Mouse (Mus musculus) left cerebral cortex, adult 8-10 months (tissue): ENCODE data around the gene Esrrg. TPM values are rescaled to one million over a fixed set of nuclear protein-coding genes. Genes with fewer than 3 reads are reported as not detected.
A peak's percentile ranks its signal among the peaks of the same experiment; 100 is the strongest.

Experiments used
- DNase-seq, 2 experiments: peaks; one replicate each; pipeline ENCODE4 v3.0.0; 2022; ENCODE audit warnings: low spot score in 2 of 2
- total RNA-seq, 4 experiments: library from RNA; stranded (reverse); gene quantifications; 2 replicates each; pipeline ENCODE4 v1.2.4; 2022

The Esrrg gene
- total RNA-seq, 4 experiments from 2014 or later, result 24.8 to 36.8 (median 31.5) TPM

DNA sequence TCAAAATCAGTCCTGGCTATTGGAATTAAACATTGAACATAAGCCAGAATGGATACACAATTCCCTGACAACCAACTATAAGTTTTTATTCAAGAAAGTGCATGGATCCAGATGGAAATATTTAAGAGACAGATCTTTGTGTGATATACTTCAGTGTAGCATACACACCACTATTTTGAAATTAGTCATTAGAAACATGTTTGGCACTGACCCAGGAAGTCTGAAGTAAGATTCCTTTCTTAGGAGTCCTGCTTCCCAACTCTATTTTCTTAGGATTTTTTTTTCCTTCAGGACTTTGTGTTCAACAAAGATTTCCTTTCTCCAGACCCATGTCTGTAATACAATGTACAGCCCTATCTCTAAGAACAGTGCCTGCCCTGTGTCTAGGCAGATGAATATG lies 630.0 kb downstream of the Esrrg start:
- DNase-seq, result no peak

DNA sequence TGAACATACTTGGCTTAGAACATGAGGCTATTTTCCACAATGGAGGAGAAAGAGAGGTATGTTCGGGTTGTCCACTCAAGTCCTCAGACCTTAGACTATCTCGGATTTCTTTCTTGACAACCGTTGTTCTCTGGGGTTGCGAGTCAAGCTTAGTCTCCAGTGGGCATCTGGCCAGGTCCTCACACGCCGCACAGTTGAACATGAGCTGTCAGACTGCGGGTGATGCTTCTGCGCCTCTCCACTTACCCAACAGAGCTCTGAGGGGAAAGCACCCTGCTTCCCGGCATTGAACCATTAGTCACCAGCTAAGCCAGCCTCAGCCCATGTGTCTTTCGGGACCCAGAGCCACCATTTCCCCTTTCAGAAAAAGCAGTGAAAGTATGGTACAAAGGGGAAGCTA lies 633.2 kb downstream of the Esrrg start:
- no peak for DNase-seq

DNA sequence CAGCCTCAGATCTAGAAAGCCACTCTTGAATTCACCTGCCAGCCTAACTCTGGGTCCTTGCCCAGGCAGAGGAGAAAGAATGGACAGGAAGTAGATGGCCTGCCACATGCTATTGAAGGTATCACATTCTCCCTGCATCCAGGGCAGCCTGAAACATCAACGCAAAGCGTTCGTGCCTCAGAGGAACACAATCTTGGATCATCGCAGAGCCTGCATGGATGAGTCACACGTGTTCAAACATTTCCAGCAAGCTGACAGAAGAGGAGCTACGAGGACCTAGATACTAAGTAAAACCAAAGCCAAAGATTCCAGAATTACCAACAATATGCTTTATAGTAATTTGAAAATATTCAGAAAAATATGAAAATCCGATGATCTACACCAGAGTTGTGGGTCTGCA lies 648.9 kb downstream of the Esrrg start:
- DNase-seq, result peak in 1 of 2 experiments; percentile 3

DNA sequence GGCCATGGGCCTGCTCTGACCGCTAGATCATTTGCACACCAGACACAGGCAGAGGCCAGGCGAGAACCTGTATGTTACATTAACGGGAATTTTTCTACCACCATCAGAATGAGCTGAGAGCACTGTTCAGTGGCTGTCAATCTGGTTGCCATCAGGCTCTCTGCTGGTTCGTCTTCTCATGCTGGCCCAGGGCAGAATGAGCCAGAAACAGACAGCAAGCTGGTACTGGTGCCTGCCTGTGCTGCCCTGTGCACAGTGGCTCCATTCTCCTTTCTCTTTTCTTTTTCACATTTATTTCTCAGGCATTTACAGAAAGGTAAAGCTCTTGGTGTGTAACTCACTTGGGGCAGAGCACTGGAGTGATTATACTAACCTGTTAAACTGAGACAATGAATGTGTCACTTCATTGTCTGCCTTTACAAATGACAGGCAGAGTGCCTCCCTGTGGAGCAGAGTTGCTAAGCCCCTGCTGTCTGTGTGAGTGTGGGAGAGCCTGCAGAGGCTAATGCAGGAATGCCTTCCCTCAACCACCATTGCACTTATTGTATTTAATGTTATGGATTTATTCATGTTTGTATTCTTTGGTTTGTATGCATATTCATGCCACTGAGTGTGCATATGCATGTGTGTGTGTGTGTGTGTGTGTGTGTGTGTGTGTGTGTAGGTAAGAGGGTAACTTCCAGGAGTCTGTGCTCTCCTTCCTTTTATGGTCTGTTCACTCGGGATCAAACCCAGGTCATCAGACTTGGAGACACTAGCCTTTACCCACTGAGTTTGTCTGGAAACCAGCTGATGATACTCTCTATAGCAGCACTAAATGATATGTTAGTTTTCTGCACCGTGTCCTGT lies 651.9 kb downstream of the Esrrg start:
- no peak for DNase-seq

DNA sequence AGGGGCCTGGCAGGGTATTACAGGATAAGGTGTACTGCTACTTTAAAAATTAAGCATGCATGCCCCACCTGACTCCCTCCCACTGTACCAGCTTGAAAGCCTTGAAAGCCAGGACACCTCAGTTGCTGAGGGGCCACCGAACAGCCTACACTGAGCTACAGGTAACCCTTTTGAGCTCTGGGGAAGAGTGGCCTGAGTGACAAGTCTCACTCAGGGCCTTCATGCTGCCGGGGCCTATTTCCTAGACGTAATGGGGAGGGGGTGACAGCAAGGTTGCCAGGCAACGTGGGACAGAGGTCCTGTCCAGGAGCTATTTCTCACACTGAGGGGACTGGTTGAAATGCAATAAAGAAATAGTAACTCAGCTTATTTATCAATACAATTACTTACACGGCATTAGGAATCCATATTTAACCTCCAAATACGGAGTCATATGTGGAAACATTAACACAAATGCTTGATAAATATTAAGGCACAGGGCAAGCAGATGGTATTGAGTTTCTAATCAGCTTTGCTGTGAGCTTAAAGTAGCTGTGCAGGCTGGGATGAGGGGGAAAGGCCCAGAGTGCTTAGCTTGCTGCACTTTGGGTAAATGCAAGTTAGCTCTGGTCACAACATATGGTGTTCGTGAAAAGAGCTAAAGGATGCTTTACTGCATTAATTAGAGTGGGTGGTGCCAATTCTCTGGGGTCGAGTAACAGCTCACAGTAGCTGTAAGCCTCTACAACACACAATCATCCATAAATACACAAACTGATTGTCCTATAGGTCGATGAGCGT lies 653.5 kb downstream of the Esrrg start, which contains the start of gene Ush2a:
TSS of gene Ush2a (plus strand) at position 121 of the 780 bp plus-strand sequence.
- no peak for DNase-seq
